Mouse (Mus musculus) liver, adult 2 months (tissue): Measurements from ENCODE around the gene Ssbp2. TPM values are rescaled to one million over a fixed set of nuclear protein-coding genes. Genes with fewer than 3 reads are reported as not detected.

Source experiments
- DNase-seq: peaks from one replicate; pipeline ENCODE4 v3.0.0-alpha.2; 2011; ENCODE audit warnings: low read depth, low spot score; ENCODE audit errors: extremely low read depth
- H3K27ac ChIP-seq: fragments of 200-500 bp; replicated peaks from 2 replicates; pipeline ENCODE4 v1.5.1; 2012; ENCODE audit warnings: low read depth, mild to moderate bottlenecking, control low read depth, inconsistent platforms, low read length; ENCODE audit not compliant: insufficient read depth
- H3K27me3 ChIP-seq: fragments of 200-500 bp; 2 replicates; pipeline ENCODE4 v1.6.1; 2012; ENCODE audit warnings: mild to moderate bottlenecking, moderate library complexity, low read length, inconsistent platforms; ENCODE audit not compliant: control insufficient read depth, insufficient read depth
- H3K36me3 ChIP-seq: fragments of 200-500 bp; 2 replicates; pipeline ENCODE4 v1.6.1; 2012; ENCODE audit warnings: low read length, inconsistent platforms; ENCODE audit not compliant: control insufficient read depth, insufficient read depth
- H3K4me1 ChIP-seq: fragments of 200-500 bp; 2 replicates; pipeline ENCODE4 v1.6.1; 2011; ENCODE audit warnings: low read length; ENCODE audit not compliant: control insufficient read depth, insufficient read depth
- H3K4me3 ChIP-seq: fragments of 200-500 bp; 2 replicates; pipeline ENCODE4 v1.5.1; 2011; ENCODE audit warnings: low read depth, mild to moderate bottlenecking, control low read depth, low read length, moderate library complexity; ENCODE audit not compliant: insufficient read depth
- H3K79me2 ChIP-seq: fragments of 200-500 bp; 2 replicates; pipeline ENCODE4 v1.6.1; 2012; ENCODE audit warnings: inconsistent platforms, mild to moderate bottlenecking, low read length, moderate library complexity; ENCODE audit not compliant: control insufficient read depth, insufficient read depth
- H3K9ac ChIP-seq: fragments of 200-500 bp; 2 replicates; pipeline ENCODE4 v1.6.1; 2012; ENCODE audit warnings: low read depth, mild to moderate bottlenecking, control low read depth, inconsistent platforms, low read length
- CTCF ChIP-seq: fragments of 200-500 bp; IDR thresholded peaks from 2 replicates; pipeline ENCODE4 v1.5.1; 2011; ENCODE audit warnings: low read depth, low read length, control low read depth
- POLR2A ChIP-seq: fragments of 200-500 bp; IDR thresholded peaks from 2 replicates; pipeline ENCODE4 v1.6.1; 2011; ENCODE audit warnings: low read length, control low read depth; ENCODE audit not compliant: insufficient read depth; ENCODE audit errors: extremely low read depth
- WGBS: fragments of 180-500 bp; shearing (Covaris S2); methylation state at CpG from one replicate; pipeline ENCODE4 v1.1.7; 2018; 5-methylcytosine and 5-hydroxymethylcytosine counted together
- polyA plus RNA-seq: library from polyadenylated mRNA; depleted of rRNA; stranded (reverse); fragments of >200 nt; gene quantifications from 2 replicates; pipeline ENCODE4 v1.2.3, GENCODE M21; 2012
- total RNA-seq: library from RNA; depleted of rRNA; stranded (reverse); fragments of >200 nt; gene quantifications from 2 replicates; pipeline ENCODE4 v1.2.3, GENCODE M21; 2014

Gene Ssbp2
- total and polyA plus RNA-seq, 2 experiments = 1.2 to 1.7 TPM

DNA sequence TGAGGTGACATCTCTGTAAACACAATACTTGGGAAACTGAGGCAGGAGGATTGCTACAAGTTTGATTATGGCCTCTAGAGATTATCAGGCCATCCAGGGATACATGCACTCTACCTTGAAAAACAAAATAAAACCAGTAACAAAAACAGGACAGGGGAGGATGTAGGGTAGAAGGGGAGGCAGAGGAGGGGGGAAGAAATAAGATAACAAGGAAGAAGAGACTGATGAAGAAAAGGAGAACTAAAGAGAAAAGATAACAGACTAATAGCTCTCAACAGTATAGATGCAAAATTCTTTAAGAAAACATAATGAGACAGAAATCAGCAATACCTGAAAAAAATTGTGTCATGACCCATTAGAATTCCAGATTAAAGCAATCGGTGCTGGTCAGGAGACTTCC, 277.1 kb downstream of the Ssbp2 start:
- H3K4me3 ChIP-seq = no peak overlapping the region
- no peak overlapping the region for H3K27ac ChIP-seq
- no peaks in the 10 kb centered on the region for H3K27me3 ChIP-seq
- TF ChIP-seq CTCF (no peak), POLR2A (no peak)
- no peaks in the 10 kb centered on the region for H3K79me2 ChIP-seq
- H3K4me1 ChIP-seq = peaks cover 6% of the 10 kb centered on the region
- no peak overlapping the region for H3K9ac ChIP-seq
- 77% methylated on average over 1 of the region's 1 CpGs for WGBS
- H3K36me3 ChIP-seq = no peaks in the 10 kb centered on the region
- no peak for DNase-seq

DNA sequence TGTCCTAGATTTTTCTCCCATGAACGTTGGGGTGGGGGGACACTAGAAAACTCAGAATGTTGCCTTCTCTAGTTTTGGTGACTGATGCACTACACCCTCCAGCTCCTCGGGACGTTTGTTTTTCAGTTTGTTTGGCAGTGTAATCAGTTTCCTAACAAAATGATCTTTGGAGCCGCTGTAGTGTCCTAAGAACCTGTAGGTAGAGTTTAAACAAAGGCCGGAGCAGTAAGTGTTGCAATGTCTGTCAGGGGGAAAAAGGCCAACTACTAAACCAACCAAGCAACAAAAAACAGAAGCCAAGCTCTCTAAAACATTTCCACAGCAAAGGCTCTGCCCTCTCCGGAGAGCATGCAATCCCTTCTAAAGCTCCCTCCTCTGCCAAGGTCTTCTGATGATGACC, 280.8 kb downstream of the Ssbp2 start:
- 16% methylated on average over 6 of the region's 6 CpGs for WGBS
- H3K9ac ChIP-seq = peak overlapping the region; percentile 98
- peak overlapping the region; percentile 99 for H3K27ac ChIP-seq
- no peak for TF ChIP-seq POLR2A
- no peak for TF ChIP-seq CTCF
- H3K79me2 ChIP-seq = peaks cover 8% of the 10 kb centered on the region; the same call in 1 of the 2 replicates
- peaks cover 15% of the 10 kb centered on the region for H3K4me1 ChIP-seq
- peak; percentile 98 for DNase-seq
- peaks cover 2% of the 10 kb centered on the region; the same call in 1 of the 2 replicates for H3K36me3 ChIP-seq
- H3K27me3 ChIP-seq = no peaks in the 10 kb centered on the region
- H3K4me3 ChIP-seq = peak overlapping the region; percentile 96

DNA sequence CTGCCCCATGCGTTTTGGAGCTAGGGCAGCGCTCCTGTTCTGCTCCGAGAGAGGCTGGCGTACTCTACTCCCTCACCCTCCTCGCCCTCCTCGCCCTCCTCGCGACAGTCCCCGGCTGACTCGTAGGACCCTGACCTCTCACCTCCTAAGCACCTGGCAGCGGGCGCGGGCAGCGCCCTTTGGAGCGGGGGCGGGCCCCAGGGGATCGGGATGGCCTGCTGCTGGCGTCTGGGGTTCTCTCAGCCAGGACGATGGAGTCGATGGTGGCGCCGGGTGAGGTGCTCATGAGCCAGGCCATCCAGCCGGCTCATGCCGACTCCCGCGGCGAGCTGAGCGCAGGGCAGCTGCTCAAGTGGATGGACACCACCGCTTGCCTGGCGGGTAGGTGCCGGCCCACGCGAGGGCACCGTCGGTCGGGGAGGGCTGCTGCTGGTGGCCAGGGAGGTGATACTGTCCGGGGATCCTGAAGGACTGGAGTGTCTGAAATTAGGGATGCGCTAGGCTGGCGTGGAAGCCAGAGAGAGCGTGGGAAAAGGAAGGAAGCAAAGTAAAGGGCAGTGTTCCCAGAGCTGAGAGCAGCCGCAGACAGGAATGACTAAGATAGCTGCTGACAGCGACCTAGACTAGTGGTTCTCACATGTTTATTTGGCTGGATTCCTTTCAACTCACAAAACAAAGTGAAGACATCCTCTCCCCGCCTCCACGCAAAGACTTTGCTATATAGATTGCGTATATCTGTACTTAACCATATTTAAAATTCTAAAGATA, 281.4 kb downstream of the Ssbp2 start, which contains the start of gene Acot12:
Gene Acot12, plus strand, starts transcription at position 233 of the 768 bp plus-strand sequence.
- Histone ChIP-seq H3K79me2 (peaks cover 8% of the 10 kb centered on the region; the same call in 1 of the 2 replicates), H3K36me3 (peaks cover 4% of the 10 kb centered on the region), H3K4me3 (peak within 1 kb of the TSS; percentile 96), H3K4me1 (peaks cover 18% of the 10 kb centered on the region), H3K9ac (peak within 1 kb of the TSS; percentile 98), H3K27me3 (no peaks in the 10 kb centered on the region), H3K27ac (peak within 1 kb of the TSS; percentile 99)
- TF ChIP-seq CTCF (no peak), POLR2A (peak; percentile 78)
- peak; percentile 89 for DNase-seq
- WGBS = 2% methylated on average over 45 of the region's 45 CpGs

DNA sequence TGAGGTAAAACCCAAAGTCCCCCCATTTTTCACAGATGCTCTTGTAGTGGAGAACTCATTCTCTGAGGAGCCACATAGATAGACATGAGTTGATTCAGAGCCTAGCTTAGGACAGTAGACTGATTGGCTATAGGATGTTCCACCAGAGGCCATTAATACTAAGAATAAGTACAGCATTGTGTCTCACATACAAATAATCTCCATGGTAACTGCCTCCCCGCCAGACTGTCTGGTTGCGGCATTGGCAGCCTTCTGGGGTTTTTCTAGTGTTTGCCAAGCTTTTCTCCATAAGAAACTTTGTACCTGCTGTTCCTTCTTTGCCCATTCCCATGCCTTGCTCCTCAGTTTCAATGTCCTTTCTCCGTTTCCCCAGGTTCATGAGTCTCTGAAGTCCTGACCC, 283.1 kb downstream of the Ssbp2 start:
- Histone ChIP-seq H3K27me3 (no peaks in the 10 kb centered on the region), H3K36me3 (peaks cover 4% of the 10 kb centered on the region), H3K27ac (peak overlapping the region; percentile 99; the same call in 1 of the 2 replicates), H3K4me3 (peak overlapping the region; percentile 96), H3K4me1 (peaks cover 25% of the 10 kb centered on the region), H3K9ac (peak overlapping the region; percentile 55; the same call in 1 of the 2 replicates), H3K79me2 (peaks cover 8% of the 10 kb centered on the region; the same call in 1 of the 2 replicates)
- peak; percentile 57 for DNase-seq
- TF ChIP-seq POLR2A (no peak), CTCF (no peak)
- WGBS = 14% methylated on average over 3 of the region's 3 CpGs

DNA sequence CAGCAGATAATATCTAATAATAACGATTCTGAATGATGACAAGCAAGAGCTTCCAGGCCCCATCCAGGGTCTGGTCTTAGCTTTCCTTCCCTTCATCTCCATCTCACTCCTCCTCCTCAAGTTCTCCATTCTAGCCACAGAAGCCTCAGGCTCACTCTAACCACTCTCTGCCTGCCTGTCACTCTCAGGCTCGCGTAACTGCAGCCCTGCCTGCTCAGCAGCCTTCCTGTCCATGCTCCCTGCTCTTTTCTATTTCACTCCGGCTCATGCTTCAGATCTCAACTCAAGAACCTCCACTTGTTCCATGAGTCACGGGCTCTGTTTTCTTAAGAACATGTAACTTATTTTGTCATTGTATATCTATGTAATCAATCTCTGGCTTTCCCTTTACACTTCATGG, 286.4 kb downstream of the Ssbp2 start:
- Histone ChIP-seq H3K36me3 (peaks cover 11% of the 10 kb centered on the region), H3K27ac (no peak overlapping the region; the same call in 1 of the 2 replicates), H3K4me3 (no peak overlapping the region), H3K27me3 (no peaks in the 10 kb centered on the region), H3K9ac (no peak overlapping the region), H3K4me1 (peaks cover 29% of the 10 kb centered on the region), H3K79me2 (peaks cover 11% of the 10 kb centered on the region; the same call in 1 of the 2 replicates)
- WGBS = 77% methylated on average over 5 of the region's 5 CpGs
- TF ChIP-seq CTCF (no peak), POLR2A (no peak)
- no peak for DNase-seq

DNA sequence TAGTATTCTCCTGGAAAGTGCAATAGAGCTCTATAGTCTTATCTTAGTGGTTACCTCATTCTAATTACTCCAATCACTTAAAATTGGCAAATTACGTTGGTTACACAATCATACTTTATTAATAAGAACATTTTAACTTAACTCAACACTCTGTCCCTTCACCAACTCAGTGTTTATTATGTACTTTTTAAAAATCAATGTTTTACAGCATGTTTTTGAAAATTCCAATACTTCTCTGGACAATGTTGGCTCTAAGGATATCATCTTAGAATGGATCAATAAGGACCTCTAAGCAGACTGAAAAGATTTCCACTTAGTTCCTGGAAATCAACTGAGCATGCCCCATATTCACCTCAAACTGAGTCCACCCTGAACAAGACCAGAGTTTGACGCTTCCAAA, 288.3 kb downstream of the Ssbp2 start:
- peaks cover 27% of the 10 kb centered on the region for H3K4me1 ChIP-seq
- no peak overlapping the region for H3K27ac ChIP-seq
- H3K27me3 ChIP-seq = no peaks in the 10 kb centered on the region
- DNase-seq = peak; percentile 95
- peaks cover 14% of the 10 kb centered on the region for H3K36me3 ChIP-seq
- H3K9ac ChIP-seq = no peak overlapping the region
- 27% methylated on average over 2 of the region's 2 CpGs for WGBS
- no peak overlapping the region for H3K4me3 ChIP-seq
- H3K79me2 ChIP-seq = peaks cover 11% of the 10 kb centered on the region; the same call in 1 of the 2 replicates
- TF ChIP-seq POLR2A (no peak), CTCF (no peak)
